Mouse (Mus musculus) limb, embryonic 11.5 days (tissue): ENCODE results near the gene Clec4f. TPM values are rescaled to one million over a fixed set of nuclear protein-coding genes. Genes with fewer than 3 reads are reported as not detected.

Experiments used
- ATAC-seq: fragments of 200-750 bp; cut with Nextera tagmentation; 2 replicates; pipeline ENCODE4 v1.8.0; 2017; ENCODE audit warnings: low read depth; ENCODE audit not compliant: insufficient number of reproducible peaks, low FRiP score, low TSS enrichment
- DNase-seq: peaks from one replicate; pipeline ENCODE4 v3.0.0-alpha.2; 2015; ENCODE audit warnings: low spot score
- H3K27ac ChIP-seq: fragments of 300-500 bp; sonication (generic); replicated peaks from 2 replicates; pipeline ENCODE4 v1.5.1; 2014; ENCODE audit warnings: low read depth, mild to moderate bottlenecking, low read length
- H3K27me3 ChIP-seq: fragments of 300-500 bp; sonication (generic); 2 replicates; pipeline ENCODE4 v1.6.1; 2014; ENCODE audit warnings: mild to moderate bottlenecking, low read length, mixed read lengths; ENCODE audit not compliant: control insufficient read depth, insufficient read depth
- H3K36me3 ChIP-seq: fragments of 300-500 bp; sonication (generic); 2 replicates; pipeline ENCODE4 v1.6.1; 2014; ENCODE audit warnings: mild to moderate bottlenecking, low read length, moderate library complexity, mixed read lengths; ENCODE audit not compliant: control insufficient read depth, insufficient read depth
- H3K4me1 ChIP-seq: fragments of 300-500 bp; sonication (generic); 2 replicates; pipeline ENCODE4 v1.6.1; 2014; ENCODE audit warnings: low read length, mixed read lengths; ENCODE audit not compliant: control insufficient read depth, insufficient read depth
- H3K4me2 ChIP-seq: fragments of 300-500 bp; sonication (generic); 2 replicates; pipeline ENCODE4 v1.6.1; 2014; ENCODE audit warnings: low read depth, mild to moderate bottlenecking, moderate library complexity; ENCODE audit not compliant: severe bottlenecking
- H3K4me3 ChIP-seq: fragments of 300-500 bp; sonication (generic); 2 replicates; pipeline ENCODE4 v1.5.1; 2014; ENCODE audit warnings: low read depth, low read length
- H3K9ac ChIP-seq: fragments of 300-500 bp; sonication (generic); 2 replicates; pipeline ENCODE4 v1.6.1; 2014; ENCODE audit warnings: mild to moderate bottlenecking, low read length
- H3K9me3 ChIP-seq: fragments of 300-500 bp; sonication (generic); 2 replicates; pipeline ENCODE4 v1.6.1; 2016; ENCODE audit warnings: low read length; ENCODE audit not compliant: control insufficient read depth
- WGBS: fragments of 180-500 bp; shearing (Covaris S2); extraction: QIAGEN DNeasy Blood & Tissue Kit; methylation state at CpG from one replicate; pipeline ENCODE4 v1.1.7; 2014; 5-methylcytosine and 5-hydroxymethylcytosine counted together
- polyA plus RNA-seq: library from polyadenylated mRNA; unstranded; fragments of >200 nt; fragmentation: Nextera tagmentation; extraction: Ambion mirVana; gene quantifications from 2 replicates; pipeline ENCODE4 v1.2.1, GENCODE M21; 2014

The Clec4f gene
- not detected in 2 replicates for polyA plus RNA-seq

DNA sequence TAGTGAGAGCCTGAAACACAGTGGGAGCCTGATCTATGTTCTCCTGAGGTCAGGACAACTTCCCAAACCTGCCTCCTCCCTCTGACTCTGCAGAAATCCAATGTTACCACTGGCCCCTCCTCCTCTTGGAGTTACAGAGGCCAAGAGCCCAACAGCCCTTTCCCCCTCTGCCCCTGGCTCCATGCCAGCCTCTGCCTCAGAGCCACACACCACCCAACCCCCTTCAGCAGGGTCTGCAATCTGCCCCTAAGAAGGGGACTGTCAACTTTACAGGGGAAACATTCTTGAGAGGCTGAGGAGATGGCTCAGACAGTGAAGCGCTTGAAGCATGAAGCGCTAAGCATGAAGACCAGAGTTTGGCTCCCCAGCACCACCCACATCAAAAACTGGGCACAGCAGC, at the start of gene Clec4f:
Gene Clec4f (minus strand): TSS at position 101 of the 400 bp plus-strand sequence.
- Histone ChIP-seq H3K36me3 (no peaks in the 10 kb centered on the region), H3K4me1 (no peaks in the 10 kb centered on the region), H3K27me3 (no peaks in the 10 kb centered on the region), H3K27ac (no peak within 1 kb of the TSS), H3K9ac (no peak within 1 kb of the TSS), H3K4me3 (no peak within 1 kb of the TSS), H3K9me3 (no peaks in the 10 kb centered on the region), H3K4me2 (no peak within 1 kb of the TSS)
- no peak for DNase-seq
- WGBS, result 98% methylated on average over 2 of the region's 2 CpGs
- ATAC-seq, result no peak

DNA sequence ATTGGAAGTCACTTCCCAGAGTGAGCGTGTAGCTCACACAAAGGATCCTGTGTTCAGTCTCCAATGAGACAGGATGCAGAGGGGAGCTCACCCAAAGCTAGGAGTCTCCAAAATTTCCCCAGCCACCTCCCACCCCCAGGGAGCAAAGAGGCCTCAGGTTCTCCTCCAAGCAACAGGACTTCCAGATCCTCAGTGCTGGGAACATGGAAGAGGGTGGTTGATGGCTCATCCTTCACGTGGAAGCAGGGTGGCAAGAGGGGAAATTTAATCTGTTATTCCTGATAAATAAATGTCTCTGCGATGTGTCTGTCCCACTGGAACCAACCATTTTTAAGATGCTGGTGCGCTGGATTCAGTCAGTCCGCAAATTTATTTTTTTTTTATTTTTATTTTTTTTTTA, 48.7 kb upstream of the Clec4f start:
- H3K36me3 ChIP-seq, result no peaks in the 10 kb centered on the region
- no peak overlapping the region for H3K4me3 ChIP-seq
- H3K4me1 ChIP-seq, result peaks cover 10% of the 10 kb centered on the region; the same call in 1 of the 2 replicates
- H3K27ac ChIP-seq, result no peak overlapping the region
- no peak for ATAC-seq
- no peak overlapping the region for H3K4me2 ChIP-seq
- no peak overlapping the region for H3K9ac ChIP-seq
- peaks cover 85% of the 10 kb centered on the region for H3K27me3 ChIP-seq
- DNase-seq, result no peak
- 28% methylated on average over 5 of the region's 5 CpGs for WGBS
- H3K9me3 ChIP-seq, result no peaks in the 10 kb centered on the region

DNA sequence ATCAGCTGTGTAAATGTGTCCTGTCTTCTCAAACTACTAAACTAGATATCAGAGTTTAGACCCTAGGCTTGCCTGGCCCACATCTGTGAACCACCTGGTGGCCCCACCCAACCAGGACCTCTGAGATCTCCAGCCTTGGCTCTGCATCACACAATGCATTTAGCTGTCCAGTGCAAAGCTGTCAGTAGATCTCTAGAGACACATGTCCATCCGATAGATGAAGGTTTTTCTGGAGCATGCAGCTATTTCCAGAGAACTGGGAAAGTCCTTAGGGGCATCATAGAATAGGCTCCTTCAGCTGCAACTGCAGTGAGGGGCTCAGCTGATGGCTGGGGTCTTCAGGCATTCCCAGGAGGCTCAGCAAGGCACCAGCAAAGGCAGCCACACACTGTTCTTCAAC, 48.3 kb upstream of the Clec4f start:
- Histone ChIP-seq H3K36me3 (no peaks in the 10 kb centered on the region), H3K4me3 (no peak overlapping the region), H3K9ac (no peak overlapping the region), H3K9me3 (no peaks in the 10 kb centered on the region), H3K4me1 (peaks cover 10% of the 10 kb centered on the region; the same call in 1 of the 2 replicates), H3K27me3 (peaks cover 86% of the 10 kb centered on the region), H3K4me2 (no peak overlapping the region), H3K27ac (no peak overlapping the region)
- no peak for ATAC-seq
- WGBS, result 21% methylated on average over 1 of the region's 1 CpGs
- DNase-seq, result no peak

DNA sequence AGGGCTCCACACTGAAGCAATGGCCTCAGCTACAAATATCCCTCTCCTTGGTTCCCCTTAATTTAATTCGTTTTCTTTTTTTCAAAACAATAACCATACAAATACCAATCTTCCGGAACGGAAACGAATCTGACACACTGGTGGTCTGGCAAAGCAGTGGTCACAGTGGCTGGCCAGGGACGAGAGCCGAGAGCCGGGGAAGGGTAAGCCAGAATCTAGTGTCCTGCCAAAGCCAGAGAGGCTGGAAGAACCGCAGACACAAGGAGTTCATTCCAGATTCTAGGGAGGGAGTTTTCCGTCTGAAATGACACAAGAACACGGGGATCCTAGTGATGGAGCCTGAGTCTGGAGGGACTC, 47.7 kb upstream of the Clec4f start:
- Histone ChIP-seq H3K36me3 (no peaks in the 10 kb centered on the region), H3K9me3 (no peaks in the 10 kb centered on the region), H3K27ac (no peak overlapping the region), H3K27me3 (peaks cover 86% of the 10 kb centered on the region), H3K4me1 (peaks cover 10% of the 10 kb centered on the region; the same call in 1 of the 2 replicates), H3K9ac (no peak overlapping the region), H3K4me2 (no peak overlapping the region), H3K4me3 (no peak overlapping the region)
- DNase-seq, result peak; percentile 61
- ATAC-seq, result no peak
- WGBS, result 2% methylated on average over 10 of the region's 10 CpGs

DNA sequence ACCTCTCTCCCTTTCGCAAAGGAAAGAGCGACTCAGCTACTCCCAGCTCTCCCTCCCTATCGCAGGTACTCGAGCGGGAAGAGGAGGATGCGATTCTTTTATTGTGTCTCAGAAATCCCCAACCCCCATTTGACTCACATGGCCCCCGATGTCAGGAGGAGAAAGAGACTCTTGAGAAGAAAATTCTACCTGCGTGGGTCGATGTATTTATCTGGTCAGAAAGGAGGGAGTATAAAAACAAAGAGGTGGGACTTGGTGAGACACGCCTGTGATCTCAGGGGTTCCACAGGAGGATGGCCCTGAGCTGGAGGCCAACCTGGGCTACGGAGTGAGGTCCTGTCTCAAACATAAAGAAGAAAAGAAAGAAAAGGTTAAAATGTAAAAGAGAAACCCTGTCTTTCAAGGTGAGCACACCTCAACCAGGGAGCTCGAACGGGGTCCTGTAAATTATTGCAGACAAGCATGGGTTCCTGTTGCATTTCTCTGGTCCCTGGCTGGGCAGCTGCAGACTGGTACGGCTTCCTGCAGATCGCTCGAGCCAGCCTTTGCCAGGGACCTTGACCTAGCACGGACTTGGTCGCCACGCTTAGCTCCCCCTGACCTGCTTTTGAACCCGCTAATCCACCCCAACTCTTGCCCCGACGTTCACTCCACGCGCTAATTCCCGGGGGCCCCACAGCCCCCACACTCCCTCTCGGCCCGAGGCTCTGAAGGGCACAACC, 47.2 kb upstream of the Clec4f start:
- H3K27ac ChIP-seq, result no peak overlapping the region
- 1% methylated on average over 27 of the region's 27 CpGs for WGBS
- H3K4me1 ChIP-seq, result peaks cover 10% of the 10 kb centered on the region; the same call in 1 of the 2 replicates

DNA sequence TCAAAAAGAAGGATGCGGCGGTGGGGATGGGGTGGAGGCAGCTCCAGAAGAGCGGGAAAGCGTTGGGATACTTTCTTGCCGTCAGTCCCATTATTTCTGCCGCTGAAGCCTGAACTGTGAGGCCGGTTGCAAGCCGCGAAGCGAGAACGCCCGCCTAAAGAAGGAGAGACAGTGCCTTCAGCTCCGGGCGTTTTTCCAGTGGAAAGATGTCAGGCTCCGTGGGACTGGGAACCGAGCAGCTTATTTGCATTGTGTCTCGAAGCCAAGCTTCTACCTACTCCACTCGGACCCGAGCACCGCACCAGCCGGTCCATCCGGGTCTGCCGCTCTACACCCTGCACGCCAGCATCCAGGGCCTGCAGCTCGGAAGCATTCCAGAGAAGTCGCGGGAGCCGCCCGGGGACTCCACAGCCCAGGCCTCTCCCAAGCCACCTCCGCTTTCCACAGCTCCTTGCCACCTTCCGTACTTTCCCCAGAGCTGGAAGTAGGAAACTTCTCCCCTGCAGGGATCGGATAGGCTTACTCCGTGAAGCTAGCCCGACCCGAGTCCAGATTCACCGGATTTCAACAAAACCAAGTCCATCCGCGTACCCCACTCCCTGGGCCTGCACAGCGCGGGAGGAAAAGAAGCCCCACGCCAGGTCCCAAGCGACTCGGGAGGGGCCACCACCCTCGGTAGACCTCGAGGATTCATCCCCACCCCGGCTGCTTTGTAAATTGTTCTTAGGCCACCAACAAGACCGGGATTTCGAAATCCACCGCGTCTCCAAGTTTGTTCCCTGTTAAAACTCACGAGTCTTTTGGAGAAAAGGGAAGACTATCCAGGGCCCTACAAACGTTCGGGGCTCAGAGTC, 46.4 kb upstream of the Clec4f start:
- H3K4me2 ChIP-seq, result peak overlapping the region; percentile 29
- whole genome bisulfite sequencing, result under 1% methylated on average over 53 of the region's 53 CpGs
- H3K36me3 ChIP-seq, result no peaks in the 10 kb centered on the region
- H3K4me1 ChIP-seq, result peaks cover 10% of the 10 kb centered on the region; the same call in 1 of the 2 replicates
- ATAC-seq, result peak; percentile 65; the same call in 1 of the 2 replicates
- H3K9me3 ChIP-seq, result no peaks in the 10 kb centered on the region
- no peak overlapping the region; the same call in 1 of the 2 replicates for H3K9ac ChIP-seq
- peak; percentile 79 for DNase-seq
- no peak overlapping the region for H3K27ac ChIP-seq
- H3K27me3 ChIP-seq, result peaks cover 87% of the 10 kb centered on the region
- H3K4me3 ChIP-seq, result peak overlapping the region; percentile 15

More for the DNA sequence above, 47.2 kb upstream of the Clec4f start:
- Histone ChIP-seq H3K4me3 (no peak overlapping the region), H3K36me3 (no peaks in the 10 kb centered on the region), H3K9ac (no peak overlapping the region), H3K9me3 (no peaks in the 10 kb centered on the region), H3K4me2 (no peak overlapping the region), H3K27me3 (peaks cover 85% of the 10 kb centered on the region)
- peak; percentile 56 for DNase-seq
- ATAC-seq, result no peak

DNA sequence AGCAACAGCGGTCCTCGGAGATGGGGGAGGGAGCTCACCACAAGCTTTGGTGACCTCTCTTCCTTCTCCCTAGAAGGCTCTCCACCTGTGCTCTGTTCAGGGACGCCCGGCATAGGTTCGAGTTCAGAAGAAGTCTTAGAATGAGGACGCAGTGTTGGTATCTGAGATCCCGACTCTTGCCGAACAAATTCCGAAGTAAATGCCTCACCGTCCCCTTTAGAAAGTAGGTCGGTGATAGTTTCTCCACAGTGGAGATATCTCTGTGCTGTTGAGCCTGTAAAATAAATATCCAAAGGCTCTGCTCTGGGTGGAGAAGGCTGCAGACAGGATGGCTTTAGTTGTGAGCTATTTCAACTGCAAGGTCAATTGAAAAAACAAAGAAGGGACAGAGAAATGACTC, 45.0 kb upstream of the Clec4f start:
- Histone ChIP-seq H3K9me3 (no peaks in the 10 kb centered on the region), H3K4me2 (no peak overlapping the region), H3K9ac (no peak overlapping the region), H3K27me3 (peaks cover 87% of the 10 kb centered on the region), H3K4me1 (0 out of 2 replicates have a peak, but pooled peaks cover 4% of the 10 kb centered on the region), H3K4me3 (no peak overlapping the region), H3K36me3 (no peaks in the 10 kb centered on the region), H3K27ac (no peak overlapping the region)
- 1% methylated on average over 11 of the region's 11 CpGs for WGBS
- DNase-seq (peak; percentile 46), ATAC-seq (no peak)

DNA sequence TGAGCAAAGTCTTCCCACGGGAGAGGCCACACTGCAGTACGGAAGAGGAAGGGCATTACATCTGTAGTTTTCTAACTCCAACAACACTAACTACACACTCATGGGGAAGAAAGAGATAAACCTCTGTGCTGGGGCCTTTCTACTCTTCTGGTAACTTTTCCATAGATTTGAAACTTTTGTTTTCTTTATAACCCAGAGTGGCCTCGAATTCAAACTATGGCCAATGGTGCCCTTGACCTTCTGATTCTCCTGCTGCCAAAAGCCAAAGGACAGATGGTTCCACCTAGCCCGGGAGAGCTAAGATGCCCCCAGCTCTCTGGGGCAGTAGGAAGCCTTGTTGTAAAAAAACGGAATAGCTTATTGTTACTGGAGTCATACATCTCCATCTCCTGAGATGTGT, 44.0 kb upstream of the Clec4f start:
- Histone ChIP-seq H3K27ac (no peak overlapping the region), H3K27me3 (peaks cover 87% of the 10 kb centered on the region), H3K4me2 (no peak overlapping the region), H3K4me1 (0 out of 2 replicates have a peak, but pooled peaks cover 4% of the 10 kb centered on the region), H3K9ac (no peak overlapping the region), H3K4me3 (no peak overlapping the region), H3K9me3 (no peaks in the 10 kb centered on the region), H3K36me3 (no peaks in the 10 kb centered on the region)
- ATAC-seq, result no peak
- DNase-seq, result no peak
- WGBS, result 2% methylated on average over 5 of the region's 5 CpGs
